Mouse (Mus musculus) embryo, embryonic 10.5 days (tissue): ENCODE data around the gene Sept9.
"Not testable (repeated sequence)": the region's sequence is repeated elsewhere in the genome, so short reads cannot be mapped to it uniquely, and the experiment has no call there.

Experiments
- DNase-seq: peaks from one replicate; pipeline ENCODE4 v3.0.0-alpha.2; 2015; ENCODE audit warnings: low spot score

Gene Sept9

GRCm38 (mm10) chr11:117326867-117327600, 127.6 kb downstream of the Sept9 start:
- DNase-seq, result no peak

GRCm38 (mm10) chr11:117327633-117328032, 128.2 kb downstream of the Sept9 start:
- DNase-seq, result no peak

- DNase-seq, result no peak
These were observed 130.9 kb downstream of the Sept9 start for GRCm38 (mm10) chr11:117330076-117330950.

- DNase-seq, result no peak
These were observed 131.4 kb downstream of the Sept9 start for GRCm38 (mm10) chr11:117330951-117331254.

DNA sequence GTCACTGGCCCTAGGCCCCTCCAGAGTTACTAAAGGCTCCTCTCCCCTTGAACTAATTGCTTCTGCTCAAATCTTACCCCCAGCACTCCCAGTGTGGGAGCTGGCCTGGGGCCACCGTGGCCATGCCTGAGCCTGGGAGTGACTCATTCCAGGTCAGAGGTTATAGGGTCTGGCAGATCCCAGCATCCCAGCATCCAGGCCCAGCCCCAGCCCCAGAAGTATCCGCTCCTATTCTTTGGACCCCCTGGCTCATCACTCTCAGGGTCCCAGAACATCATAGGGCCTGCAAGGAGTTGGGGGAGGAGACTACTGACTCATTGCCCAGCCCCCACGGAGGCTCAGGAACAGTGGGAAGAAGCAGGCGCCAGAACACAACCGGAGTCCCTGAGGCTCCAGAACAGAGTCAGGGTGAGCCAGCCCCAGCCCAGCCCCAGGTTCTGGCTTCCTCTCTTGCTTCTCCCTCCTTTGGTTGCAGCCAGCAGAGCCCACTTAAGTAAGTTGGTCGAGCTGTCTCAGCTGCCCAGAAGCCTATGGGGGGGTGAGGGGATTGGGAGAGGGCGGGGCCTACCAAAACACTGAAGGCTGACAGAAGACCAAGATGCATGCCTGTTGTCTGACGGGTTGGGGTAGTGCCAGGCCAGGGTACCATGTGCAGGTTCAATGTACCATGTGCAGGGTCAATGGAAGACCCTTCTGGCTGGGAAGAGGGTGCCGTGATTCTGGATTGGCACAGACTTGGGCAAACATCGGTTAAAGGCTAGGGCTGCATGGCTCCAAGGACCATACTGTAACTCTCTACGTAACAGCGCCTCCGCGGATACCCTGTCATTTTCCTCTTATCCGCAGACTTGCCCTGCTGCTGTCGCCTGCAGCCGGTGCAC, 132.1 kb downstream of the Sept9 start:
- peak; percentile 74 for DNase-seq

GRCm38 (mm10) chr11:117332242-117333149, 133.0 kb downstream of the Sept9 start:
- peak; percentile 93 for DNase-seq

DNA sequence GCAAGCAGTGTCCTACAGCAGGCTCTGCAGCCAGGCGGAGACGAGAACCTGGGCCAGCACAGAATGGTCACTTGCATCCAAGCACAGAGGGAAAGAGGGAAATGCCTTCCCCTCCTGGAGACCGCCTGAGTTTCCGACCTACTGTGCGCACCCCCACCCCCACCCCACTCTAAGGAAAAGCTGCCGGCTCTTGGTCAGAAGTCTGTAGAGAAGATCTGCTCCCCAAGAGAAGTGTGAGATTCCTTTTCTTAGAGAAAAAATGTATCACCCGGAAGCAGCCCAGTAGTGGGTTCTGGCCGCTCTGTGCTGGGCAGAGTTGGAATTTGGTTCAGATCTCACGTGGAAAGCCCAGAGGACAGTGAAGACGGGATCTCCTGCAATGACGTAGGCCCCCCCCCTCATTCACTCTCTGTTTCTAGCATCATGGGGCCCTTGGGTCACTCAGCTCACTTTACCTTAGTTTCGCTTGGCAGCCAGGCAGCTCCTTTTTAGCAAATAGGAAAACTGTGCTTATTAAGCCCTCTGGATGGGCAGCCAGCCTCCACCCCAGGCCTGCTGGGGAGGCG, 133.8 kb downstream of the Sept9 start:
- DNase-seq, result no peak

GRCm38 (mm10) chr11:117334101-117334500, 134.6 kb downstream of the Sept9 start:
- DNase-seq, result no peak

DNA sequence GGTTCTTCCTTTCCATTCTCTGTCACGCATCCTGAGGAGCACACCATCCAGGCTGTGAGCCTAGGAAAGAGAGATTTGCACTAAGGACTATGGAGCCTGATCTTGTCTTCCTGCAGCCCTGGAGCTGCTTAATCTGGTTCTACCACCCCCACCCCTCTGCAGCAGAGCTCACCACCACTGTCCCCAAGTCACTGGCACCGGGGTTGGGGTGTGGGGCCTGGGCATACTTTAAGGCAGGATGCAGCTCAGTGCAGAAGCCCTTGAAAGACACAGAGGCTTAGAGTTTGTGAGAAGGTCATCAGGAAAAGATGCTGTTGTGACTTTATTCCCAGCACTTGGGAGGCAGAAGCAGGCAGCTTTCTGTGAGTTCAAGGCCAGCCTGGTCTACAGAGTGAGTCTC, 135.7 kb downstream of the Sept9 start:
- no peak for DNase-seq

GRCm38 (mm10) chr11:117336081-117336788, 136.8 kb downstream of the Sept9 start:
- DNase-seq, result no peak

- DNase-seq, result no peak
These were observed 138.3 kb downstream of the Sept9 start for GRCm38 (mm10) chr11:117337749-117338148.

DNA sequence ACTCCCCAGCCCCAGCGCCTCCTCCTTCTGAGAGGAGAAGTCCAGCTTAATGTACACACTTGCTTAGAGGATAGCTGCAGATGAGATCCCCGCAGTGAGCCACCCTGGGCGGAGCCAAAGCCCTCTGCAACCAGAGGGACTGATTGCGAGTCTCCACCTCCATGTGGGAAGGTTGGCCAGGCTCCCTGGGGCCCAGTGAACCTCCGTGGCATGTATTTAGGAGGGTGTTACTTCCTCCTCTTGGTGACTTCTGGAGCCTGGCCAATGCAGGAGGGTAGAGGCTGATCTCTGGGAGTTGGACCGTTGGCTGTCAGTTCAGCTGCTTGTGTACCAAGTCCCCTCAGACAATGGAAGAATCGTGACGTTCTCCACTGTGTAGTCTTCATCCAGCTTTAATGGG, 139.0 kb downstream of the Sept9 start:
- DNase-seq, result no peak

GRCm38 (mm10) chr11:117339050-117339449, 139.6 kb downstream of the Sept9 start:
- no peak for DNase-seq

DNA sequence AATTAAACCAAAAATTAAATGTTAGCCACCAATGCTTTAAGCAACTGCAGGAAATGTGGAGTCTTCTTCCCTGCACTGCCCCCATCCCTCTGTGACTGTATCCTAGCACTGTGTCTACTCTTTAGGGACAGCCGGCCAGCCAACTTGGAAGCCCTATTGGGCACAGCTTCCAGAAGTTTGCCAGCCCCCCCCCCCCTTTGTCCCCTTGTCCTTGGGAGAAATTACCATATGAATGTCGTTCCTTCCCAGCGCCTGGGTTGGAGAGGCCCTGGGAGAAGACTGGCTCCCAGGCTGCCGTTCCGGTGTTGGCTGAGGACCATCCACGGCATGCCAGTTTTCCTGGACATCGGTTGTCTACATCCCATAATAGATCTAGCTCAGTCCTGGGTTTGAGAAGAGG, 141.8 kb downstream of the Sept9 start:
- peak; percentile 65 for DNase-seq

DNA sequence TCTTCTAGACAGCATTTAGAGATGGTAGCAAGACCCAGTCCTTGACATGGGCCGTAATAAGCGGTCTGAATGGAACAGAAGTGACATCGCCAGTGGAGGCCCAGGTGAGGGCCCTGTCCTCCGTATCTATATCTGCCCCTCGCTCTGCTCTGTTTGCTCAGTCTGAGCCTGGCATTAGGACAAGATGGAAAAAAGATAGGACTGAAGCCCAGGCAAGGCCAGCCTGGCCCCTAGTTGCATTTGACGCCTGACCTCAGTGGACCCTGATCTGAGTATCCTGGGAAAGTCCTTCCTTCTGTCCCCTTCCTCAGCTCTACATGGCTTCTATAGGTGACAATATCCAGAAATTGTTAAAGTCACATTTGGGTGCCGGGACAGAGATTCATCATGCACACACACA, 142.6 kb downstream of the Sept9 start:
- no peak for DNase-seq

GRCm38 (mm10) chr11:117342490-117342889, 143.0 kb downstream of the Sept9 start:
- DNase-seq, result not testable (repeated sequence)

DNA sequence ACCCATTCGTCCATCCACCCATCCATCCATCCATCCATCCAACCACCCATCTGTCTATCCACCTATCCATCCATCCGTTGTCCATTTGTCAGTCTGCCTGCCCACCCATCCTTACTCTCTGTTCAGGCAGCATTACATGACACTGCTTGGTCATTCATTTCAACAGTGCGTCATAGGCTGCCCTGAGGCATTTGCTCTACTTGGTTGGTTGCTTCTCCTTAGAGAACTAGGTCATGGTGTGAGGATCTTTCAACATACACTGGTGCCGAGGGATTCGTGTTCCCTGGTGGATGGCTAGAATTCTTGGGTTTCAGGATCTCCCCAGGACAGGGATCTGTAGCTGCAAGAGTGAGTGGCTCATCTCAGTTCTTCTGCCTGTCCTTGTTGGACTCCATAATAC, 144.3 kb downstream of the Sept9 start:
- no peak for DNase-seq

GRCm38 (mm10) chr11:117344339-117345021, 145.0 kb downstream of the Sept9 start:
- DNase-seq, result no peak

DNA sequence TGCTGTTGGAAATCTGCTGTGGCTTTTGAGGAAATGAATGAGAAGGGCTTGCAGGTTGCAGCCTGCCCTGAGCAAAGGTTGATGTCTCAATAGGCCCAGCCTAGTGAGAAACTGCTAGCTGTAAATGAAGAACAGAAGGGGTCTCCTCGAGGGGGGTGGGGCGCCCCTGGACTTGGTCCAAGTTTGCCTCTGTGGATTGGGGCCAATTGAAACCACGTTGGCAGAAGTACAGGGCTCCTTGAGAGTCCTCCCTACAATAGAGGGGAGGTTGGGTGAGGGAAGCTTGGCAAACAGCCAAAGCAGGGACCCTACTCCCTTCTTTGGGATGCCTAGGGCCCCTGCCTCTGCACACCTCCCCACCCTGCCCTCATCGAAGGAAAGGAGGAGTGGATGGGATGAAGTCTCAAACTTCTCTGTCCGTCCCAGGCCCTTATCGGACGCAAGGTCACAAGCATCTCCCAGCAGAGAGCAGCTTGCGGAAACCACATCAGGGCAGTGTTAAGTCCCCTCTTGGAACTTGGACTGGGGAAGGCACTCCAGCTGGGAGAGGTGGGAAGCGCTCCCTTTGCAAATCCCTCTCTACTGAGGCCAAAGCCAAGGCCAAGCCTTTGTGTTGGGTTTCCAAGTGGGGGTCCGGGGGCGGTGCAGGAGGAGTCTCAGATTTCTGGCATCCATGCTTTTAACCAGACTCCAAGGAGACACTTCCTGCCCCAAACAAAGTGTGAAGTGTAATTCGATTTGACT, 145.7 kb downstream of the Sept9 start:
- DNase-seq, result peak; percentile 43
